ENCODE assay signal across 10 mouse cellular contexts in the genomic region with DNA sequence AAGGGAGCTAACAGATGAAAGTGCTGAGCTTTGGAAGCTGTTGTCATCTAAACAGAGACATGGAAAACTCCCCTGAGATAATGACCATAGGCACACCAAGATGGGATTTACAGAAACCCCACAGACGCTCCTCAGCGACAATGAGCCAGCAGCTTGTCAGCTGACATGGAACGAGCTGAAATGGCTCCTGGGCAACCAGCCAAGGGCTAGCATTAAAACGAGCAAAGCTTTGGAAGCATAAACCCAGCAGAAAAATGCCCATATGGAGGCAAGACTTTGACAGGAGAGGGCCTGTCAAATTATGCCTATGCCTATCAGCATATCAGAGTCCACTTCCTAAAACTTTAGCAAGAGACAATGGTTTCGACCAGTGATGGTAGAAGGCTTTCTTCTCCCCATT. TPM values are rescaled to one million over a fixed set of nuclear protein-coding genes. Genes with fewer than 3 reads are reported as not detected.
A peak's percentile ranks its signal among the peaks of the same experiment; 100 is the strongest.
DNase-seq lines count a peak whose midpoint lies in the region; ATAC-seq and TF ChIP-seq lines count a peak whose summit lies in the region.
"Had no signal": no experiment of that assay in that cellular context is flagged by ENCODE, and none has a peak within 500 bp of the region (broad histone marks: within the 10 kb centered on the region; RNA-seq: fewer than 3 reads in every experiment).

No protein-coding gene starts in this region.

- no peak overlapping the region for H3K27ac ChIP-seq in kidney, adult 2 months (ENCODE audit: insufficient read depth, low read depth, low read length)
- H3K27ac ChIP-seq in kidney, embryonic 16.5 days (ENCODE audit: low read length) = no peak overlapping the region
- H3K27ac ChIP-seq in heart, embryonic 13.5 days (replicated peaks) = peak overlapping the region; percentile 67
- 0 out of 2 replicates have a peak overlapping the region, but pooled peaks have one; percentile 17 for H3K27ac ChIP-seq in stomach, embryonic 16.5 days (ENCODE audit: low read length)
- H3K27ac ChIP-seq in intestine, postnatal 0 days (ENCODE audit: low read depth, low read length) = no peak overlapping the region
- H3K27ac ChIP-seq: embryonic facial prominence, embryonic 13.5 days had no signal

- H3K9ac ChIP-seq in kidney, embryonic 16.5 days (replicated peaks; ENCODE audit: low read length) = no peak overlapping the region
- H3K9ac ChIP-seq in heart, embryonic 13.5 days = no peak overlapping the region
- H3K9ac ChIP-seq in stomach, embryonic 16.5 days (ENCODE audit: low read length) = no peak overlapping the region
- no peak overlapping the region for H3K9ac ChIP-seq in intestine, postnatal 0 days (ENCODE audit: low read depth, low read length)
- H3K9ac ChIP-seq: embryonic facial prominence, embryonic 13.5 days had no signal

- no peak for TF ChIP-seq CTCF in kidney, adult 2 months (conservative IDR thresholded peaks at IDR 0.05; ENCODE audit: insufficient read depth, insufficient read length, low read depth, low read length)
- TF ChIP-seq CTCF in intestine, postnatal 0 days (IDR thresholded peaks at IDR 0.05; ENCODE audit: low read depth) = no peak

- H3K4me2 ChIP-seq in kidney, embryonic 16.5 days (replicated peaks; ENCODE audit: low read depth, low read length) = no peak overlapping the region
- H3K4me2 ChIP-seq in heart, embryonic 13.5 days = no peak overlapping the region
- no peak overlapping the region for H3K4me2 ChIP-seq in stomach, embryonic 16.5 days (ENCODE audit: low read depth, low read length)
- H3K4me2 ChIP-seq in intestine, postnatal 0 days (replicated peaks; ENCODE audit: low read depth) = no peak overlapping the region
- H3K4me2 ChIP-seq: embryonic facial prominence, embryonic 13.5 days had no signal

- H3K9me3 ChIP-seq in kidney, embryonic 16.5 days (ENCODE audit: low read length) = no peaks in the 10 kb centered on the region
- no peaks in the 10 kb centered on the region for H3K9me3 ChIP-seq in heart, embryonic 13.5 days
- H3K9me3 ChIP-seq in stomach, embryonic 16.5 days (replicated peaks; ENCODE audit: control insufficient read depth, low read length) = no peaks in the 10 kb centered on the region
- no peaks in the 10 kb centered on the region for H3K9me3 ChIP-seq in intestine, postnatal 0 days (ENCODE audit: control insufficient read depth)
- H3K9me3 ChIP-seq: embryonic facial prominence, embryonic 13.5 days; G1E had no signal

- ATAC-seq in kidney, embryonic 16.5 days (ENCODE audit: low FRiP score, low TSS enrichment) = no peak
- no peak for ATAC-seq in heart, embryonic 13.5 days (ENCODE audit: extremely low read depth, insufficient number of reproducible peaks, low FRiP score, low TSS enrichment)
- ATAC-seq in stomach, embryonic 16.5 days (ENCODE audit: insufficient read depth, low FRiP score) = no peak
- no peak for ATAC-seq in intestine, postnatal 0 days

- no peaks in the 10 kb centered on the region for H3K27me3 ChIP-seq in kidney, adult 2 months (replicated peaks; ENCODE audit: control insufficient read depth, insufficient read depth, low read length)
- H3K27me3 ChIP-seq in kidney, embryonic 16.5 days (ENCODE audit: insufficient read depth, low read length) = no peaks in the 10 kb centered on the region
- H3K27me3 ChIP-seq in heart, embryonic 13.5 days (replicated peaks) = no peaks in the 10 kb centered on the region
- no peaks in the 10 kb centered on the region for H3K27me3 ChIP-seq in stomach, embryonic 16.5 days (ENCODE audit: control insufficient read depth, insufficient read depth, low read length)
- no peaks in the 10 kb centered on the region for H3K27me3 ChIP-seq in intestine, postnatal 0 days (replicated peaks; ENCODE audit: control insufficient read depth, insufficient read depth, low read length)
- H3K27me3 ChIP-seq: embryonic facial prominence, embryonic 13.5 days had no signal

- 36% methylated on average over 5 of the region's 5 CpGs for WGBS in kidney, adult 2 months
- 73% methylated on average over 5 of the region's 5 CpGs for WGBS in kidney, embryonic 16.5 days
- 39% methylated on average over 5 of the region's 5 CpGs for WGBS in heart, embryonic 13.5 days
- WGBS in stomach, embryonic 16.5 days = 46% methylated on average over 5 of the region's 5 CpGs
- 64% methylated on average over 5 of the region's 5 CpGs for WGBS in intestine, postnatal 0 days

- TF ChIP-seq POLR2A in kidney, adult 2 months (IDR thresholded peaks at IDR 0.05; ENCODE audit: low read depth, low read length) = no peak

- DNase-seq in kidney, adult 2 months = peak; percentile 60
- DNase-seq in urinary bladder, postnatal 14 days (ENCODE audit: low spot score) = peak; percentile 32
- no peak for DNase-seq in urinary bladder, adult 2 months (ENCODE audit: low spot score)
- DNase-seq in urinary bladder, postnatal 25 days (ENCODE audit: low spot score) = no peak

- peaks cover 9% of the 10 kb centered on the region for H3K36me3 ChIP-seq in kidney, adult 2 months (ENCODE audit: control insufficient read depth, insufficient read depth, low read length)
- peaks cover 35% of the 10 kb centered on the region for H3K36me3 ChIP-seq in kidney, embryonic 16.5 days (ENCODE audit: insufficient read depth, low read length)
- H3K36me3 ChIP-seq in heart, embryonic 13.5 days = peaks cover 69% of the 10 kb centered on the region
- peaks cover 1% of the 10 kb centered on the region; the same call in 1 of the 2 replicates for H3K36me3 ChIP-seq in stomach, embryonic 16.5 days (ENCODE audit: control insufficient read depth, insufficient read depth, low read length)
- H3K36me3 ChIP-seq in intestine, postnatal 0 days (ENCODE audit: control insufficient read depth, insufficient read depth) = peaks cover 65% of the 10 kb centered on the region

- H3K4me3 ChIP-seq in kidney, adult 2 months (ENCODE audit: insufficient read depth, low read depth, low read length) = no peak overlapping the region
- no peak overlapping the region for H3K4me3 ChIP-seq in kidney, embryonic 16.5 days (ENCODE audit: low read length)
- no peak overlapping the region for H3K4me3 ChIP-seq in heart, embryonic 13.5 days
- H3K4me3 ChIP-seq in stomach, embryonic 16.5 days (replicated peaks; ENCODE audit: low read length) = no peak overlapping the region
- no peak overlapping the region for H3K4me3 ChIP-seq in intestine, postnatal 0 days (ENCODE audit: low read depth, low read length)
- H3K4me3 ChIP-seq: embryonic facial prominence, embryonic 13.5 days had no signal

- H3K4me1 ChIP-seq in kidney, adult 2 months (ENCODE audit: control insufficient read depth, insufficient read depth, low read length) = no peaks in the 10 kb centered on the region
- 0 out of 2 replicates have a peak, but pooled peaks cover 3% of the 10 kb centered on the region for H3K4me1 ChIP-seq in kidney, embryonic 16.5 days (ENCODE audit: insufficient read depth, low read length)
- peaks cover 39% of the 10 kb centered on the region for H3K4me1 ChIP-seq in heart, embryonic 13.5 days
- H3K4me1 ChIP-seq in stomach, embryonic 16.5 days (ENCODE audit: control insufficient read depth, insufficient read depth, low read length) = no peaks in the 10 kb centered on the region
- H3K4me1 ChIP-seq in intestine, postnatal 0 days (replicated peaks; ENCODE audit: control insufficient read depth, insufficient read depth, low read length) = no peaks in the 10 kb centered on the region
- H3K4me1 ChIP-seq: embryonic facial prominence, embryonic 13.5 days had no signal

RNA-seq across cellular contexts. Expression of a gene that starts 27.0 kb away (rescaled TPM):
- 104 and 129 TPM in 2 replicates for polyA plus RNA-seq in kidney, adult 2 months (2012; rRNA removed)
- 23.4 and 25.7 TPM in 2 replicates for polyA plus RNA-seq in kidney, embryonic 16.5 days (2015; fragmentation: Nextera tagmentation; extraction: Ambion mirVana)
- polyA plus RNA-seq in urinary bladder, adult 2 months (2012; rRNA removed) = 38.8 and 46.8 TPM in 2 replicates
- 14.5 and 15.1 TPM in 2 replicates for polyA plus RNA-seq in heart, embryonic 13.5 days (2015; fragmentation: Nextera tagmentation; extraction: Ambion mirVana)
- 18.6 and 19.8 TPM in 2 replicates for polyA plus RNA-seq in stomach, embryonic 16.5 days (2015; fragmentation: Nextera tagmentation; extraction: Ambion mirVana)
- polyA plus RNA-seq in intestine, postnatal 0 days (2015; fragmentation: Nextera tagmentation; extraction: Ambion mirVana) = 24.6 and 26.8 TPM in 2 replicates

Comparison
In these comparisons a context has a peak if more than half of its experiments do, and no peak if none do; other contexts are left out.
1. DNase-seq: peak in kidney, adult 2 months (single experiment) and urinary bladder, postnatal 14 days (single experiment); none in urinary bladder, adult 2 months (single experiment) and urinary bladder, postnatal 25 days (single experiment).
2. H3K27ac ChIP-seq: peak in heart, embryonic 13.5 days (single experiment) and stomach, embryonic 16.5 days (single experiment); none in kidney, adult 2 months (single experiment), kidney, embryonic 16.5 days (single experiment) and intestine, postnatal 0 days (single experiment).